22 mouse cellular contexts compared by ENCODE assay signal in the genomic region with DNA sequence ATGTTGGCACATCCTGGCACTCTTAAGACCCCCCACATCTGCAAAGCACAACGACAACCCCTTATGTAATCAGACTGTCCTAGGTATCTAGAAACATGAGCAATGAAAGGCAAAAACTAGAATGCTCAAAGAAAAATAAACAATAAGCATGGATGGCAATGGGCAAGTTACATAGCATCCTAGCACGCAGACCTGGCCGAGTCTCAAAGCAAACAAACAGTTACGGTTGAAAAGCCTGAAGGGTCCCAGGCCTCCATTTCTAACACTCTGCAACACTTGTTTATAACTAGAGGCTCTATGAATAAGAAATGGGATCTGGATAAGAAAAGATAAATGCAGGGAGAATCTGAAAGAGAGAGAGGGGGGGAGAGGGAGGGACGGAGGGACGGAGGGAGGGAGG. TPM values are rescaled to one million over a fixed set of nuclear protein-coding genes. Genes with fewer than 3 reads are reported as not detected.
A peak's percentile ranks its signal among the peaks of the same experiment; 100 is the strongest.
DNase-seq lines count a peak whose midpoint lies in the region; ATAC-seq and TF ChIP-seq lines count a peak whose summit lies in the region.
"Had no signal": no experiment of that assay in that cellular context is flagged by ENCODE, and none has a peak within 500 bp of the region (broad histone marks: within the 10 kb centered on the region; RNA-seq: fewer than 3 reads in every experiment).

No protein-coding gene starts in this region.

- DNase-seq in forebrain, embryonic 10.5 days (ENCODE audit: extremely low spot score, low spot score) = no peak
- no peak for DNase-seq in layer of hippocampus, adult 2 months (ENCODE audit: low spot score in 2 of 2)
- DNase-seq in layer of hippocampus, postnatal 36 days = no peak
- no peak for DNase-seq in hindbrain, postnatal 0 days (ENCODE audit: low spot score)
- DNase-seq in retina, postnatal 1 day = no peak
- DNase-seq in heart, postnatal 4 days = no peak
- DNase-seq: adrenal gland, postnatal 36 days; cerebellum, adult 11-12 months; cerebellum, postnatal 14 days; embryo, embryonic 11 days; kidney, adult 18-20 months; kidney, postnatal 14 days; liver, embryonic 13.5 days; lung, embryonic 14.5 days; lung, postnatal 4 days; right cerebral cortex, postnatal 25 days; thymus, adult 18-20 months had no signal

- H3K9ac ChIP-seq in forebrain, embryonic 13.5 days = no peak overlapping the region
- no peak overlapping the region for H3K9ac ChIP-seq in hindbrain, postnatal 0 days (replicated peaks; ENCODE audit: low read length)
- no peak overlapping the region for H3K9ac ChIP-seq in neural tube, embryonic 14.5 days (replicated peaks; ENCODE audit: low read depth, low read length)
- H3K9ac ChIP-seq: limb, embryonic 12.5 days; liver, embryonic 13.5 days; lung, embryonic 14.5 days had no signal

- H3K27me3 ChIP-seq in forebrain, embryonic 13.5 days = peaks cover 6% of the 10 kb centered on the region; the same call in 1 of the 2 replicates
- peaks cover 44% of the 10 kb centered on the region for H3K27me3 ChIP-seq in forebrain, embryonic 10.5 days (ENCODE audit: poor library complexity, severe bottlenecking)
- H3K27me3 ChIP-seq in hindbrain, postnatal 0 days (ENCODE audit: insufficient read depth, low read length) = no peaks in the 10 kb centered on the region
- no peaks in the 10 kb centered on the region for H3K27me3 ChIP-seq in neural tube, embryonic 14.5 days (ENCODE audit: control insufficient read depth, insufficient read depth, low read length)

- 72% methylated on average over 6 of the region's 6 CpGs for WGBS in forebrain, embryonic 13.5 days
- WGBS in forebrain, embryonic 10.5 days = 83% methylated on average over 4 of the region's 6 CpGs
- WGBS in hindbrain, postnatal 0 days = 58% methylated on average over 6 of the region's 6 CpGs
- 60% methylated on average over 4 of the region's 6 CpGs for WGBS in neural tube, embryonic 14.5 days

- no peaks in the 10 kb centered on the region for H3K9me3 ChIP-seq in forebrain, embryonic 13.5 days (replicated peaks)
- no peaks in the 10 kb centered on the region for H3K9me3 ChIP-seq in forebrain, embryonic 10.5 days
- no peaks in the 10 kb centered on the region for H3K9me3 ChIP-seq in hindbrain, postnatal 0 days (ENCODE audit: low read length)
- no peaks in the 10 kb centered on the region for H3K9me3 ChIP-seq in neural tube, embryonic 14.5 days (ENCODE audit: control insufficient read depth, low read length)
- H3K9me3 ChIP-seq: limb, embryonic 12.5 days; liver, embryonic 13.5 days had no signal

- H3K4me3 ChIP-seq in forebrain, embryonic 13.5 days = peak overlapping the region; percentile 37; the same call in 1 of the 2 replicates
- no peak overlapping the region for H3K4me3 ChIP-seq in forebrain, embryonic 10.5 days
- peak overlapping the region; percentile 79 for H3K4me3 ChIP-seq in layer of hippocampus, adult 2 months
- H3K4me3 ChIP-seq in hindbrain, postnatal 0 days (ENCODE audit: low read length) = peak overlapping the region; percentile 18
- H3K4me3 ChIP-seq in neural tube, embryonic 14.5 days (ENCODE audit: low read depth, low read length) = peak overlapping the region; percentile 50; the same call in 1 of the 2 replicates
- H3K4me3 ChIP-seq: limb, embryonic 12.5 days; liver, embryonic 13.5 days had no signal

- no peak for ATAC-seq in forebrain, embryonic 13.5 days
- no peak for ATAC-seq in hindbrain, postnatal 0 days
- no peak for ATAC-seq in neural tube, embryonic 14.5 days (ENCODE audit: low read depth)
- ATAC-seq: activated CD4-positive, CD25-positive, alpha-beta regulatory T cell, adult 4 months; CD4-positive, CD25-positive, alpha-beta regulatory T cell, adult 4 months had no signal

- peaks cover 9% of the 10 kb centered on the region for H3K4me1 ChIP-seq in forebrain, embryonic 13.5 days
- peaks cover 28% of the 10 kb centered on the region for H3K4me1 ChIP-seq in forebrain, embryonic 10.5 days
- H3K4me1 ChIP-seq in hindbrain, postnatal 0 days (ENCODE audit: insufficient read depth, low read length) = no peaks in the 10 kb centered on the region
- 0 out of 2 replicates have a peak, but pooled peaks cover 9% of the 10 kb centered on the region for H3K4me1 ChIP-seq in neural tube, embryonic 14.5 days (ENCODE audit: control insufficient read depth, insufficient read depth, low read length)
- H3K4me1 ChIP-seq: liver, embryonic 13.5 days had no signal

- no peak for TF ChIP-seq CTCF in layer of hippocampus, adult 2 months (conservative IDR thresholded peaks at IDR 0.05)
- TF ChIP-seq CTCF in hindbrain, postnatal 0 days (IDR thresholded peaks at IDR 0.05; ENCODE audit: low read depth) = no peak

- no peaks in the 10 kb centered on the region; the same call in 1 of the 2 replicates for H3K36me3 ChIP-seq in forebrain, embryonic 13.5 days (ENCODE audit: poor library complexity, severe bottlenecking)
- H3K36me3 ChIP-seq in forebrain, embryonic 10.5 days (replicated peaks) = no peaks in the 10 kb centered on the region
- no peaks in the 10 kb centered on the region for H3K36me3 ChIP-seq in hindbrain, postnatal 0 days (ENCODE audit: insufficient read depth, low read length)
- H3K36me3 ChIP-seq in neural tube, embryonic 14.5 days (ENCODE audit: control insufficient read depth, insufficient read depth, low read length) = no peaks in the 10 kb centered on the region
- H3K36me3 ChIP-seq: limb, embryonic 12.5 days; liver, embryonic 13.5 days had no signal

- peak overlapping the region; percentile 62 for H3K4me2 ChIP-seq in forebrain, embryonic 13.5 days
- H3K4me2 ChIP-seq in hindbrain, postnatal 0 days (ENCODE audit: low read depth, low read length) = peak overlapping the region; percentile 61
- H3K4me2 ChIP-seq in neural tube, embryonic 14.5 days (ENCODE audit: low read depth, low read length) = peak overlapping the region; percentile 54
- H3K4me2 ChIP-seq: limb, embryonic 12.5 days; liver, embryonic 13.5 days; lung, embryonic 14.5 days had no signal

- H3K27ac ChIP-seq in forebrain, embryonic 13.5 days = no peak overlapping the region
- no peak overlapping the region for H3K27ac ChIP-seq in forebrain, embryonic 10.5 days
- peak overlapping the region; percentile 93 for H3K27ac ChIP-seq in layer of hippocampus, adult 2 months
- H3K27ac ChIP-seq in hindbrain, postnatal 0 days = no peak overlapping the region
- no peak overlapping the region for H3K27ac ChIP-seq in neural tube, embryonic 14.5 days (ENCODE audit: low read depth, low read length)
- H3K27ac ChIP-seq: limb, embryonic 12.5 days; liver, embryonic 13.5 days had no signal

RNA-seq across cellular contexts. Expression of gene Gria1, which starts 3.2 kb away (rescaled TPM):
- polyA plus RNA-seq in forebrain, embryonic 13.5 days (2015; fragmentation: Nextera tagmentation; extraction: Ambion mirVana) = 20.8 and 24.2 TPM in 2 replicates
- 0.15 and 0.33 TPM in 2 replicates for polyA plus RNA-seq in forebrain, embryonic 10.5 days (2016; fragmentation: Nextera tagmentation; extraction: Ambion mirVana)
- 100 to 1,000 TPM; 751 TPM for total RNA-seq in layer of hippocampus, adult 2 months (2021)
- total RNA-seq in layer of hippocampus, postnatal 36 days (2021) = 100 to 1,000 TPM; 709 to 721 TPM
- total RNA-seq in hindbrain, postnatal 0 days (2014; rRNA removed) = 53.0 and 58.2 TPM in 2 replicates
- polyA plus RNA-seq in hindbrain, postnatal 0 days (2015; fragmentation: Nextera tagmentation; extraction: Ambion mirVana) = 45.5 and 47.1 TPM in 2 replicates
- 59.1 and 60.6 TPM in 2 replicates for polyA plus RNA-seq in neural tube, embryonic 14.5 days (2014; fragmentation: Nextera tagmentation; extraction: Ambion mirVana)
- 1 to 10 TPM in 1 of 2 experiments, under 1 TPM in 1; 0.99 to 1.2 TPM for total RNA-seq in heart, postnatal 4 days (2021)
- polyA plus RNA-seq: activated CD4-positive, CD25-positive, alpha-beta regulatory T cell, adult 4 months; CD4-positive, CD25-positive, alpha-beta regulatory T cell, adult 4 months had no signal

Comparison
In these comparisons a context has a peak if more than half of its experiments do, and no peak if none do; other contexts are left out.
1. RNA of gene Gria1, which starts 3.2 kb away (total RNA-seq): 751 TPM in layer of hippocampus, adult 2 months, 709 to 721 TPM in layer of hippocampus, postnatal 36 days and 53.0 to 58.2 TPM in hindbrain, postnatal 0 days; 0.99 to 1.2 TPM in heart, postnatal 4 days; every median in the first group is over 10 times any median in the second.
2. Peak in every context shown above with its lines, with median percentiles within 50 percentile points of each other: H3K4me2 ChIP-seq.